Mouse (Mus musculus) lung, postnatal 0 days (tissue): Measurements from ENCODE around the gene Nars2. TPM values are rescaled to one million over a fixed set of nuclear protein-coding genes. Genes with fewer than 3 reads are reported as not detected.

Experiments
- ATAC-seq: fragments of 200-750 bp; cut with Nextera tagmentation; 2 replicates; pipeline ENCODE4 v1.8.0; 2017; ENCODE audit warnings: moderate library complexity
- DNase-seq: peaks from one replicate; pipeline ENCODE4 v3.0.0-alpha.2; 2016; ENCODE audit warnings: low spot score
- H3K27ac ChIP-seq: fragments of 300-500 bp; sonication (generic); 2 replicates; pipeline ENCODE4 v1.5.1; 2014; ENCODE audit warnings: antibody characterized with exemption, mild to moderate bottlenecking, low read length, mixed read lengths
- H3K27me3 ChIP-seq: fragments of 300-500 bp; sonication (generic); replicated peaks from 2 replicates; pipeline ENCODE4 v1.6.1; 2014; ENCODE audit warnings: low read length, mixed read lengths; ENCODE audit not compliant: insufficient read depth
- H3K36me3 ChIP-seq: fragments of 300-500 bp; sonication (generic); 2 replicates; pipeline ENCODE4 v1.6.1; 2014; ENCODE audit warnings: low read length, mixed read lengths; ENCODE audit not compliant: insufficient read depth
- H3K4me1 ChIP-seq: fragments of 300-500 bp; sonication (generic); 2 replicates; pipeline ENCODE4 v1.6.1; 2014; ENCODE audit warnings: antibody characterized with exemption, low read depth, low read length, mixed read lengths; ENCODE audit not compliant: insufficient read depth
- H3K4me2 ChIP-seq: fragments of 300-500 bp; sonication (generic); replicated peaks from 2 replicates; pipeline ENCODE4 v1.6.1; 2014; ENCODE audit warnings: low read depth, mild to moderate bottlenecking, low read length, moderate library complexity, mixed read lengths
- H3K4me3 ChIP-seq: fragments of 300-500 bp; sonication (generic); 2 replicates; pipeline ENCODE4 v1.5.1; 2014; ENCODE audit warnings: low read depth, low read length
- H3K9ac ChIP-seq: fragments of 300-500 bp; sonication (generic); replicated peaks from 2 replicates; pipeline ENCODE4 v1.6.1; 2014; ENCODE audit warnings: low read depth, mild to moderate bottlenecking
- H3K9me3 ChIP-seq: fragments of 300-500 bp; sonication (generic); 2 replicates; pipeline ENCODE4 v1.6.1; 2016; ENCODE audit warnings: low read length, mixed read lengths
- CTCF ChIP-seq: IDR thresholded peaks from 2 replicates; pipeline ENCODE4 v1.5.1; 2016; ENCODE audit warnings: antibody characterized with exemption, mild to moderate bottlenecking
- EP300 ChIP-seq: IDR thresholded peaks from 2 replicates; pipeline ENCODE4 v1.6.1; 2016; ENCODE audit warnings: antibody characterized with exemption, mild to moderate bottlenecking, control low read depth
- WGBS: fragments of 180-500 bp; shearing (Covaris S2); extraction: QIAGEN DNeasy Blood & Tissue Kit; methylation state at CpG from one replicate; pipeline ENCODE4 v1.1.7; 2014; 5-methylcytosine and 5-hydroxymethylcytosine counted together
- polyA plus RNA-seq: library from polyadenylated mRNA; unstranded; fragments of >200 nt; fragmentation: Nextera tagmentation; extraction: Ambion mirVana; gene quantifications from 2 replicates; pipeline ENCODE4 v1.2.1, GENCODE M21; 2015

The Nars2 gene
- polyA plus RNA-seq, result 9.2 and 9.8 TPM in 2 replicates

GRCm38 (mm10) chr7:96951281-96952051 lies at the start of gene Nars2:
Nars2 (plus strand) TSS chr7:96951505.
- no peaks in the 10 kb centered on the region for H3K9me3 ChIP-seq
- under 1% methylated on average over 61 of the region's 62 CpGs for WGBS
- DNase-seq (peak; percentile 99), ATAC-seq (peak; percentile 99)
- peak within 1 kb of the TSS; percentile 81 for H3K4me3 ChIP-seq
- TF ChIP-seq CTCF (peak; percentile 71), EP300 (no peak)
- H3K4me2 ChIP-seq, result peak within 1 kb of the TSS; percentile 78
- peaks cover 5% of the 10 kb centered on the region; the same call in 1 of the 2 replicates for H3K4me1 ChIP-seq
- H3K36me3 ChIP-seq, result no peaks in the 10 kb centered on the region
- peak within 1 kb of the TSS; percentile 91 for H3K27ac ChIP-seq
- H3K9ac ChIP-seq, result peak within 1 kb of the TSS; percentile 55
- no peaks in the 10 kb centered on the region for H3K27me3 ChIP-seq

- Histone ChIP-seq H3K27ac (no peak overlapping the region), H3K9me3 (no peaks in the 10 kb centered on the region), H3K36me3 (no peaks in the 10 kb centered on the region), H3K4me2 (no peak overlapping the region), H3K4me1 (peaks cover 4% of the 10 kb centered on the region; the same call in 1 of the 2 replicates), H3K9ac (no peak overlapping the region), H3K4me3 (no peak overlapping the region), H3K27me3 (no peaks in the 10 kb centered on the region)
- ATAC-seq (peak; percentile 59), DNase-seq (peak; percentile 64)
- TF ChIP-seq CTCF, result no peak
- TF ChIP-seq EP300, result no peak
- 21% methylated on average over 5 of the region's 5 CpGs for WGBS
Observed at GRCm38 (mm10) chr7:96902183-96902582, 49.1 kb upstream of the Nars2 start.

DNA sequence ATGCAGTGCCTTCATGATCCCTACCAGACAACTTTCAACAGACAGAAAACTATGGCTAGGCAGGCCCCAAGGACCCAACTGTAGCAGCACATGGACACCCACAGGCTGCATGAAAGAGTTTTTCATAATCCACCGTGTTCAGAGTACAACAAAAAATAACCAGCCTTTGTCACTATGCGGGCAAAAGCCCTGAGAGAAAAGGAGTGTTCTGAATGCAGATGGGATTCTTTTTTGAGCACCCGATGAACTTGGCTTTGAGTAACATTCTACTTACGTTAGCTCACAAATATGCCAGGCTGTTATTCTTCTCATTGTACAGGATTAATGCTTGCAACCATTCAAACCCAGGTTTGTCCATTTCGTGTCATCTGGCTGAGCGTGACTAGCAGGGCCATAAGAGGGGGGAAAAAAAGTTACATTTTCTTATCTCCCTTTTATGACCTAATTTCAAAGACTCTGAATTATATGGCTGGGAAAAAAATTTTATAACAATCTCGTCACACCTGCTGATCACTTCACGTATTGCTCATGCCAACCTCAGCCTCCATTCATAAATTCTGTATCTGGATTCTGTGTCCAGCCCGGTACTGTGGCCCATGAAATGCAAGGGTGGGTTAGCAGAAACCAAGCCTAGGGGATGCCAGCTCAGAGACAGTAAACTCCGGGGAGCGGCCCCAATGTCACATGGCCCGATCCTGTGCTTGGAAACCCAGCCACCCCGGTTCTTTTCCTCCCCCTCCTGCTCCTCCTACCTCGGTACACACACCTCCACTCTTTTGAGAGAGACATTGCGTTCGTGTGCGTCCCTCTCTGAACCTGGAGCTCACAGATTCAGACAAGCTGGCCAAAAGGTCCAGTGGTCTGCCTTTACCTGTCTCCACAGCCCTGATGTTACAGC lies 48.0 kb upstream of the Nars2 start:
- 79% methylated on average over 17 of the region's 17 CpGs for WGBS
- H3K9me3 ChIP-seq, result no peaks in the 10 kb centered on the region
- no peak overlapping the region for H3K4me3 ChIP-seq
- H3K27ac ChIP-seq, result no peak overlapping the region
- H3K4me1 ChIP-seq, result peaks cover 4% of the 10 kb centered on the region; the same call in 1 of the 2 replicates
- ATAC-seq (no peak), DNase-seq (no peak)
- H3K4me2 ChIP-seq, result no peak overlapping the region
- H3K27me3 ChIP-seq, result no peaks in the 10 kb centered on the region
- TF ChIP-seq EP300 (no peak), CTCF (no peak)
- no peak overlapping the region for H3K9ac ChIP-seq
- H3K36me3 ChIP-seq, result no peaks in the 10 kb centered on the region

- no peaks in the 10 kb centered on the region for H3K9me3 ChIP-seq
- no peaks in the 10 kb centered on the region for H3K27me3 ChIP-seq
- ATAC-seq (no peak), DNase-seq (no peak)
- no peak overlapping the region for H3K4me3 ChIP-seq
- 53% methylated on average over 3 of the region's 3 CpGs for WGBS
- H3K4me1 ChIP-seq, result peaks cover 4% of the 10 kb centered on the region; the same call in 1 of the 2 replicates
- TF ChIP-seq CTCF (no peak), EP300 (no peak)
- no peak overlapping the region for H3K27ac ChIP-seq
- no peak overlapping the region for H3K9ac ChIP-seq
- no peak overlapping the region for H3K4me2 ChIP-seq
- H3K36me3 ChIP-seq, result no peaks in the 10 kb centered on the region
Observed at GRCm38 (mm10) chr7:96904442-96904841, 46.9 kb upstream of the Nars2 start.

- Histone ChIP-seq H3K4me1 (peaks cover 4% of the 10 kb centered on the region; the same call in 1 of the 2 replicates), H3K9ac (no peak overlapping the region), H3K4me3 (no peak overlapping the region), H3K27me3 (no peaks in the 10 kb centered on the region), H3K36me3 (no peaks in the 10 kb centered on the region), H3K27ac (no peak overlapping the region), H3K4me2 (no peak overlapping the region), H3K9me3 (no peaks in the 10 kb centered on the region)
- DNase-seq (peak; percentile 15), ATAC-seq (peak; percentile 43; the same call in 1 of the 2 replicates)
- 68% methylated on average over 1 of the region's 1 CpGs for WGBS
- TF ChIP-seq CTCF, result no peak
- TF ChIP-seq EP300, result no peak
Observed at GRCm38 (mm10) chr7:96904936-96905335, 46.4 kb upstream of the Nars2 start.

DNA sequence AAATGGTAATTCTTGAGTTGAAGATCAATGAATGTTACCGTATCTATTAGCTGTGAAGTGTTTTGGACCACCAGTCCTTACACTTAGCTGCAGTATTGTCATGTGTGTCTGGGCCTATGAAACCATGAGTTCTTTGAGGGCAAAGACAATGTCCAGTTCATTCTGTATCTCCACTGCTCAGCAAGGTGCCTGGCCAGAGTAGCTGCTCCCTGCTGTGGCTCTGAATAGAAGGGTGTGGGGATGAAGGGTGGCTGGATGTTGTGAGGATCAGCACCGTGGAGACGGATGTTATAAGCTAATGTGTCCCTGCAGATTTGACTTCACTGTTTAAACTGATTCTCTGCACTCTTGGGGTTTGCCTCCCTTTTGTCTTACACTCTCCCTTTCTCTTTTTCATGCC lies 45.9 kb upstream of the Nars2 start:
- no peaks in the 10 kb centered on the region for H3K27me3 ChIP-seq
- no peak overlapping the region for H3K9ac ChIP-seq
- WGBS, result 85% methylated on average over 3 of the region's 3 CpGs
- no peaks in the 10 kb centered on the region for H3K9me3 ChIP-seq
- no peak overlapping the region for H3K27ac ChIP-seq
- DNase-seq (no peak), ATAC-seq (no peak)
- no peak for TF ChIP-seq EP300
- no peak for TF ChIP-seq CTCF
- no peak overlapping the region for H3K4me2 ChIP-seq
- H3K4me1 ChIP-seq, result peaks cover 4% of the 10 kb centered on the region; the same call in 1 of the 2 replicates
- no peak overlapping the region for H3K4me3 ChIP-seq
- H3K36me3 ChIP-seq, result no peaks in the 10 kb centered on the region
